Comparison of ENCODE assay signal across 8 mouse cellular contexts in genomic region chr7:80208738-80209430, GRCm38 (mm10). TPM values are rescaled to one million over a fixed set of nuclear protein-coding genes. Genes with fewer than 3 reads are reported as not detected.
A peak's percentile ranks its signal among the peaks of the same experiment; 100 is the strongest.
DNase-seq lines count a peak whose midpoint lies in the region; ATAC-seq and TF ChIP-seq lines count a peak whose summit lies in the region.

No protein-coding gene starts in this region.

- TF ChIP-seq CTCF in layer of hippocampus, adult 2 months (conservative IDR thresholded peaks at IDR 0.05), result no peak
- no peak for TF ChIP-seq CTCF in left cerebral cortex, adult 2 months (IDR thresholded peaks at IDR 0.05)
- TF ChIP-seq CTCF in hindbrain, postnatal 0 days (IDR thresholded peaks at IDR 0.05; ENCODE audit: low read depth), result no peak

- no peak overlapping the region for H3K9ac ChIP-seq in neural tube, embryonic 15.5 days (replicated peaks)
- H3K9ac ChIP-seq in hindbrain, postnatal 0 days (replicated peaks; ENCODE audit: low read length), result no peak overlapping the region

- WGBS in neural tube, embryonic 15.5 days, result 74% methylated on average over 10 of the region's 10 CpGs
- 56% methylated on average over 10 of the region's 10 CpGs for WGBS in hindbrain, postnatal 0 days

- H3K4me3 ChIP-seq in layer of hippocampus, adult 2 months, result no peak overlapping the region
- peak overlapping the region; percentile 63 for H3K4me3 ChIP-seq in erythroblast, embryonic 14.5 days (replicated peaks)
- no peak overlapping the region for H3K4me3 ChIP-seq in neural tube, embryonic 15.5 days (replicated peaks)
- no peak overlapping the region for H3K4me3 ChIP-seq in left cerebral cortex, adult 2 months
- no peak overlapping the region for H3K4me3 ChIP-seq in hindbrain, postnatal 0 days (ENCODE audit: low read length)

- intact Hi-C loops in left cerebral cortex, adult 2 months (cut with DNase I), result no loop called here

- 0 out of 2 replicates have a peak, but pooled peaks have one; percentile 32 for ATAC-seq in neural tube, embryonic 15.5 days (ENCODE audit: low FRiP score)
- no peak for ATAC-seq in hindbrain, postnatal 0 days

- peak overlapping the region; percentile 46; the same call in 1 of the 2 replicates for H3K27ac ChIP-seq in layer of hippocampus, adult 2 months
- no peak overlapping the region; the same call in 1 of the 2 replicates for H3K27ac ChIP-seq in neural tube, embryonic 15.5 days (replicated peaks)
- no peak overlapping the region for H3K27ac ChIP-seq in left cerebral cortex, adult 2 months
- H3K27ac ChIP-seq in hindbrain, postnatal 0 days, result no peak overlapping the region

- no peak overlapping the region for H3K4me2 ChIP-seq in neural tube, embryonic 15.5 days
- H3K4me2 ChIP-seq in hindbrain, postnatal 0 days (ENCODE audit: low read depth, low read length), result no peak overlapping the region

- H3K36me3 ChIP-seq in erythroblast, embryonic 14.5 days (ENCODE audit: control insufficient read depth), result peaks cover 88% of the 10 kb centered on the region
- H3K36me3 ChIP-seq in neural tube, embryonic 15.5 days, result peaks cover 13% of the 10 kb centered on the region
- H3K36me3 ChIP-seq in hindbrain, postnatal 0 days (ENCODE audit: insufficient read depth, low read length), result 0 out of 2 replicates have a peak, but pooled peaks cover 6% of the 10 kb centered on the region

- H3K9me3 ChIP-seq in erythroblast, embryonic 14.5 days (ENCODE audit: control insufficient read depth, low read length), result no peaks in the 10 kb centered on the region
- H3K9me3 ChIP-seq in neural tube, embryonic 15.5 days (replicated peaks), result no peaks in the 10 kb centered on the region
- H3K9me3 ChIP-seq in hindbrain, postnatal 0 days (ENCODE audit: low read length), result no peaks in the 10 kb centered on the region

- no peak for DNase-seq in layer of hippocampus, adult 2 months (ENCODE audit: low spot score in 2 of 2)
- DNase-seq in layer of hippocampus, postnatal 36 days, result no peak
- peak; percentile 93 for DNase-seq in liver
- no peak for DNase-seq in left cerebral cortex, adult 2 months (ENCODE audit: extremely low spot score in 1 of 2, low spot score in 2 of 2)
- DNase-seq in hindbrain, postnatal 0 days (ENCODE audit: low spot score), result no peak
- DNase-seq in right cerebral cortex, postnatal 14 days, result no peak

- H3K27me3 ChIP-seq in erythroblast, embryonic 14.5 days (ENCODE audit: control insufficient read depth), result no peaks in the 10 kb centered on the region
- H3K27me3 ChIP-seq in neural tube, embryonic 15.5 days (replicated peaks), result no peaks in the 10 kb centered on the region
- no peaks in the 10 kb centered on the region for H3K27me3 ChIP-seq in hindbrain, postnatal 0 days (ENCODE audit: insufficient read depth, low read length)

- peaks cover 98% of the 10 kb centered on the region for H3K4me1 ChIP-seq in erythroblast, embryonic 14.5 days (ENCODE audit: control insufficient read depth)
- H3K4me1 ChIP-seq in neural tube, embryonic 15.5 days, result peaks cover 53% of the 10 kb centered on the region
- peaks cover 12% of the 10 kb centered on the region; the same call in 1 of the 2 replicates for H3K4me1 ChIP-seq in hindbrain, postnatal 0 days (ENCODE audit: insufficient read depth, low read length)

RNA-seq across cellular contexts. Expression of gene Sema4b, which starts 22.2 kb away (rescaled TPM):
- total RNA-seq in layer of hippocampus, adult 2 months (2021), result 10 to 100 TPM; 25.7 to 27.5 TPM
- total RNA-seq in layer of hippocampus, postnatal 36 days (2021), result 10 to 100 TPM; 21.6 to 24.1 TPM
- polyA plus RNA-seq in erythroblast, embryonic 14.5 days (2012), result 3.1 and 3.2 TPM in 2 replicates
- polyA plus RNA-seq in neural tube, embryonic 15.5 days (2015; fragmentation: Nextera tagmentation; extraction: Ambion mirVana), result 22.7 and 25.8 TPM in 2 replicates
- 10 to 100 TPM; 19.4 to 20.6 TPM for total RNA-seq in left cerebral cortex, adult 2 months (2021)
- 47.5 and 49.5 TPM in 2 replicates for total RNA-seq in hindbrain, postnatal 0 days (2014; rRNA removed)
- polyA plus RNA-seq in hindbrain, postnatal 0 days (2015; fragmentation: Nextera tagmentation; extraction: Ambion mirVana), result 26.6 and 28.1 TPM in 2 replicates

RNA-seq across cellular contexts. Expression of gene Cib1, which starts 23.7 kb away (rescaled TPM):
- total RNA-seq in layer of hippocampus, adult 2 months (2021), result 10 to 100 TPM; 23.6 to 25.0 TPM
- 10 to 100 TPM; 21.0 to 25.4 TPM for total RNA-seq in layer of hippocampus, postnatal 36 days (2021)
- polyA plus RNA-seq in erythroblast, embryonic 14.5 days (2012), result 9.1 and 10.7 TPM in 2 replicates
- polyA plus RNA-seq in neural tube, embryonic 15.5 days (2015; fragmentation: Nextera tagmentation; extraction: Ambion mirVana), result 32.2 and 59.5 TPM in 2 replicates
- 10 to 100 TPM; 21.7 to 22.4 TPM for total RNA-seq in left cerebral cortex, adult 2 months (2021)
- total RNA-seq in hindbrain, postnatal 0 days (2014; rRNA removed), result 33.5 and 34.1 TPM in 2 replicates
- 49.9 and 55.6 TPM in 2 replicates for polyA plus RNA-seq in hindbrain, postnatal 0 days (2015; fragmentation: Nextera tagmentation; extraction: Ambion mirVana)

RNA-seq across cellular contexts. Expression of gene Gdpgp1, which starts 23.8 kb away (rescaled TPM):
- 1 to 10 TPM; 6.1 to 6.8 TPM for total RNA-seq in layer of hippocampus, adult 2 months (2021)
- 1 to 10 TPM; 6.9 to 7.3 TPM for total RNA-seq in layer of hippocampus, postnatal 36 days (2021)
- polyA plus RNA-seq in erythroblast, embryonic 14.5 days (2012), result 0.06 and 0.17 TPM in 2 replicates
- 4.6 and 5.5 TPM in 2 replicates for polyA plus RNA-seq in neural tube, embryonic 15.5 days (2015; fragmentation: Nextera tagmentation; extraction: Ambion mirVana)
- total RNA-seq in left cerebral cortex, adult 2 months (2021), result 1 to 10 TPM; 6.1 to 7.5 TPM
- 5.5 and 6.8 TPM in 2 replicates for total RNA-seq in hindbrain, postnatal 0 days (2014; rRNA removed)
- polyA plus RNA-seq in hindbrain, postnatal 0 days (2015; fragmentation: Nextera tagmentation; extraction: Ambion mirVana), result 2.3 and 2.8 TPM in 2 replicates

RNA-seq across cellular contexts. Expression of gene Ttll13, which starts 37.3 kb away (rescaled TPM):
- total RNA-seq in layer of hippocampus, adult 2 months (2021), result 1 to 10 TPM; 1.4 to 3.3 TPM
- total RNA-seq in layer of hippocampus, postnatal 36 days (2021), result 1 to 10 TPM; 1.7 to 2.9 TPM
- 0.06 and 0.42 TPM in 2 replicates for polyA plus RNA-seq in erythroblast, embryonic 14.5 days (2012)
- 2.0 and 2.4 TPM in 2 replicates for polyA plus RNA-seq in neural tube, embryonic 15.5 days (2015; fragmentation: Nextera tagmentation; extraction: Ambion mirVana)
- 1 to 10 TPM; 2.0 to 2.8 TPM for total RNA-seq in left cerebral cortex, adult 2 months (2021)
- total RNA-seq in hindbrain, postnatal 0 days (2014; rRNA removed), result 0.61 and 0.73 TPM in 2 replicates
- 1.8 and 2.7 TPM in 2 replicates for polyA plus RNA-seq in hindbrain, postnatal 0 days (2015; fragmentation: Nextera tagmentation; extraction: Ambion mirVana)

RNA-seq across cellular contexts. Expression of gene Ngrn, which starts 52.1 kb away (rescaled TPM):
- total RNA-seq in layer of hippocampus, adult 2 months (2021), result 10 to 100 TPM; 38.5 to 42.2 TPM
- total RNA-seq in layer of hippocampus, postnatal 36 days (2021), result 10 to 100 TPM; 41.4 to 44.5 TPM
- polyA plus RNA-seq in erythroblast, embryonic 14.5 days (2012), result 2.9 and 4.1 TPM in 2 replicates
- polyA plus RNA-seq in neural tube, embryonic 15.5 days (2015; fragmentation: Nextera tagmentation; extraction: Ambion mirVana), result 65.6 and 68.2 TPM in 2 replicates
- 10 to 100 TPM; 40.8 to 45.3 TPM for total RNA-seq in left cerebral cortex, adult 2 months (2021)
- total RNA-seq in hindbrain, postnatal 0 days (2014; rRNA removed), result 47.6 and 48.6 TPM in 2 replicates
- polyA plus RNA-seq in hindbrain, postnatal 0 days (2015; fragmentation: Nextera tagmentation; extraction: Ambion mirVana), result 69.8 and 71.9 TPM in 2 replicates
